Mouse (Mus musculus): Measurements from ENCODE around the gene Cd5l.

Cd5l gene

GRCm38 (mm10) chr3:87408171-87408570, 50.5 kb downstream of the Cd5l start:
- peak; percentile 85 for DNase-seq (ENCODE audit: low read depth, low spot score)

DNA sequence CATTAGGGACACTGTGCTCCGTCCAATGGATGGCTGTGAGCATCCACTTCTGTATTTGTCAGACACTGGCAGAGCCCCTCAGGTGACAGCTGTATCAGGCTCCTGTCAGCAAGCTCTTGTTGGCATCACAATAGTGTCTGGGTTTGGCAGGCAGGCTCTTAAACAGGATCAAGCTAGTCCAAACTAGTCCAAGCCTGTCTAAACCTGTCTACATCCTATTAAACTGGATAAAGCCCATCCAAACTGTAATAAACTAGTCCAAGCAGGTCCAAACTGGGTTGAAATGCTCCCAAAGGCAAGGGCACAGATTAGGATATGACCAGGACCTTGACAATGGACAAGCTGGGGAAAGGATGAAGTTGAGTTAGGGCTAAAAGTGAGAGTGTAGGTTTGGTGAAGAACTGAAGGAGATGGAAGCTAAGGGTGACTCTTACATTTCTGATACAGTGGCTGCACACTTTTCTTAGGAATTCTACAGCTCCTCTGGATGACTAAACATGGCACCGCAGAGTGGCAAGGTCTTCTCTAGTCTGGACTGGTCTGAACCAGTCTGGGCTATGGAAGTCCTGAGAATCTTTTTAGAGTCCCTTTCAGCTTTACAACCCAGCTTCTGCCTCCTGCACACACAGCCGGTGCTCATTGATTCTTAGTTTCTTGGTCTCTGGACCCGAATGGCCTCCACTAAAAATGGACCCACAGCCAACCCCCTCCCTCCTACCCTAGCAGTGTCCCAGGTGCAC, 51.7 kb downstream of the Cd5l start:
- no peak for DNase-seq (ENCODE audit: low read depth, low spot score)

DNA sequence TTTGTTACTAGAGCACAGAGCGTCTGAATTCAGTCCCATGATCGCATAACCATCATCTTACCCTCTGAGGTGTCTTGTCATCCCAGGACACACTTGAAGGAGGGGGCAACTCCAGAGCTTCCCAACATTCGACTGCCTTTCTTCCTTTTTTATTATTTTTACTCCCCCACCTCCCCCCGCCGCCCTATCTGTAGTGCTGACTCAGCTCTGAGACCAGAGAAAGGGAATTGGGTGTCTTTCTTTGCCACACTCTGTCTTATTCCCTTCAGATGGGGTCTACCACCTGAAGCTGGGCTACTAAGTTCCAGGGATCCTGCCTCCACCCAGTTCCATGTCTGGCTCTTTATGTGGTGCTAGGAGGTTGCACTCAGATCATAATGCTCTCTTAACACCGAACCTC, 52.9 kb downstream of the Cd5l start:
- DNase-seq (ENCODE audit: low read depth, low spot score): no peak

GRCm38 (mm10) chr3:87411150-87411549, 53.5 kb downstream of the Cd5l start:
- peak; percentile 79 for DNase-seq (ENCODE audit: low read depth, low spot score)

- DNase-seq (ENCODE audit: low read depth, low spot score): no peak
These were observed 63.0 kb downstream of the Cd5l start for GRCm38 (mm10) chr3:87420645-87421044.
